Mouse (Mus musculus) ES-E14 (cell line): ENCODE results near the gene Frmpd1. TPM values are rescaled to one million over a fixed set of nuclear protein-coding genes. Genes with fewer than 3 reads are reported as not detected.

Experiments used
- DNase-seq: peaks from one replicate; pipeline ENCODE4 v3.0.0-alpha.2; 2013; ENCODE audit warnings: low read depth, low spot score
- H3K27ac ChIP-seq: 2 replicates; pipeline ENCODE4 v1.5.1; 2012; ENCODE audit warnings: low read depth, mild to moderate bottlenecking, low read length, moderate library complexity, mixed read lengths; ENCODE audit not compliant: poor library complexity, insufficient read depth, severe bottlenecking
- H3K36me3 ChIP-seq: 2 replicates; pipeline ENCODE4 v1.6.1; 2012; ENCODE audit warnings: mild to moderate bottlenecking, low read length, moderate library complexity, mixed read lengths; ENCODE audit not compliant: control insufficient read depth, poor library complexity, insufficient read depth, severe bottlenecking
- H3K4me1 ChIP-seq, 2 experiments: fragments of 150-350 bp in 1 of 2; sonication (generic) in 1 of 2; 2 replicates each; pipeline ENCODE4 v1.6.1; 2012; ENCODE audit warnings: low read length in 2 of 2, mild to moderate bottlenecking in 1 of 2, mixed read lengths in 1 of 2; ENCODE audit not compliant: control insufficient read depth in 2 of 2, insufficient read depth in 2 of 2, poor library complexity in 1 of 2
- H3K4me3 ChIP-seq, 2 experiments: fragments of 150-350 bp in 1 of 2; sonication (generic) in 1 of 2; 2 replicates each; pipeline ENCODE4 v1.5.1; 2012; ENCODE audit warnings: low read length in 2 of 2, low read depth in 1 of 2, mild to moderate bottlenecking in 1 of 2, mixed read lengths in 1 of 2; ENCODE audit not compliant: insufficient read depth in 1 of 2, poor library complexity in 1 of 2, severe bottlenecking in 1 of 2
- H3K9ac ChIP-seq: 2 replicates; pipeline ENCODE4 v1.6.1; 2012; ENCODE audit warnings: low read depth, mild to moderate bottlenecking, low read length, mixed read lengths; ENCODE audit not compliant: poor library complexity, insufficient read depth, severe bottlenecking
- H3K9me3 ChIP-seq: fragments of 150-350 bp; sonication (generic); 2 replicates; pipeline ENCODE4 v1.6.1; 2012; ENCODE audit warnings: low read depth, mild to moderate bottlenecking, low read length; ENCODE audit not compliant: control insufficient read depth, insufficient read depth
- CHD2 ChIP-seq: IDR thresholded peaks from 2 replicates; pipeline ENCODE4 v1.6.1; 2014; ENCODE audit warnings: mild to moderate bottlenecking, low read depth, low read length, inconsistent platforms
- HCFC1 ChIP-seq: IDR thresholded peaks from 2 replicates; pipeline ENCODE4 v1.6.1; 2012; ENCODE audit warnings: low read length, inconsistent platforms, borderline replicate concordance; ENCODE audit not compliant: insufficient read depth
- MAFK ChIP-seq: IDR thresholded peaks from 2 replicates; pipeline ENCODE4 v1.6.1; 2014; ENCODE audit warnings: mild to moderate bottlenecking, low read depth, low read length, inconsistent platforms; ENCODE audit not compliant: insufficient read depth
- ZC3H11A ChIP-seq: IDR thresholded peaks from 2 replicates; pipeline ENCODE4 v1.6.1; 2012; ENCODE audit warnings: low read depth, mild to moderate bottlenecking, inconsistent platforms, low read length, borderline replicate concordance
- ZNF384 ChIP-seq: IDR thresholded peaks from 2 replicates; pipeline ENCODE4 v1.6.1; 2012; ENCODE audit warnings: low read depth, low read length, inconsistent platforms
- in situ Hi-C, 2 experiments: fragments of 600-800 bp; cut with MboI; formaldehyde crosslinking; loops; one replicate each; pipeline ENCODE4 v1.15.1; 2025; ENCODE audit warnings: low sequenced_read_pairs in 2 of 2, inconsistent platforms in 1 of 2; ENCODE audit not compliant: unreplicated experiment in 2 of 2
- total RNA-seq: library from RNA; depleted of rRNA; stranded (reverse); fragments of 300-350 nt; gene quantifications from 2 replicates; pipeline ENCODE4 v1.2.3, GENCODE M21; 2012

Gene Frmpd1
- total RNA-seq, 1 experiment: 1.3 TPM

DNA sequence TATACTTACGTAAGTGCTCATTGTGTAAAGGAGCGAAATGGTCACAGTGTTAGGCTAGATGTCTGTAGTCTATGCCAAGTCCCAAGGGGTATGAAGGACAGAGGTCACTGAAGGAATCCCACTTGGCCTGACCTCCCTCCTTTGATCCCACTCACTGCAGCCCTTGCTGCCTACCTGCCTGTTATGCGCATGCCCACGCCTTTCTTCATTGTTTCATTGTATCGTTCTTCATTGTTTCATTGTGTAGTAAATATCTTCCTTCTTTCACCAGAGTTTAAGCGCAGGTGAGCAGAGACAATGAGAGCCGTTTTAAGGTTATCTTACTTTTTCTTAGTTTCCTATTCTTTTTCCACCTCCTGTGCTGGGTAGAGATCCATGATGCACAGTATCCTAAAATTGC lies 18.6 kb downstream of the Frmpd1 start:
- Histone ChIP-seq H3K27ac (no peak overlapping the region), H3K36me3 (no peaks in the 10 kb centered on the region), H3K9me3 (no peaks in the 10 kb centered on the region), H3K4me3 (no peak overlapping the region), H3K9ac (no peak overlapping the region), H3K4me1 (peaks cover 2 to 26% of the 10 kb centered on the region in 2 experiments; a peak in 2 of 4 replicates)
- TF ChIP-seq CHD2 (no peak), HCFC1 (no peak), MAFK (no peak), ZNF384 (no peak), ZC3H11A (no peak)
- in situ Hi-C loops: no loop called here
- no peak for DNase-seq

DNA sequence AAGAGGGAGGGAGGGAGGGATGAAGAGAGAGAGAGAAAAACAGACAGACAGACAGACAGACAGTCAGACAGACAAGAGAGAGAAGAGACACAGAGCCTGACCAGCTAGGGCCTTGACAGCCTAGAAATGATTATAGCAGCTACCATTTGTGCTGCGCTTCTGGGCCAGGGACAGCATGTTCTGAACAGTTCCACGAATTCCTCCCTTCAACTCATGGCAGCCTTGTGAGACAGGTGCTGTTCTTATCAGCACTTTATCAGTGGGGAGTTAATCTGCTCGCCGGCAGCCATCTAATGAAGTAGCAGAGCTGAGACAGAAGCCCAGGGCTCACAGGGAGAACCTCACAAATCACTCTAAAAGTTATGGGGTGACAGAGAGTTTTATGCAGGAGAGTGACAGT lies 22.8 kb downstream of the Frmpd1 start:
- Histone ChIP-seq H3K4me3 (no peak overlapping the region), H3K36me3 (no peaks in the 10 kb centered on the region), H3K9me3 (no peaks in the 10 kb centered on the region), H3K9ac (no peak overlapping the region), H3K27ac (no peak overlapping the region), H3K4me1 (peaks cover 2 to 18% of the 10 kb centered on the region in 2 experiments; a peak in 2 of 4 replicates)
- TF ChIP-seq CHD2 (no peak), ZNF384 (no peak), ZC3H11A (no peak), MAFK (no peak), HCFC1 (no peak)
- in situ Hi-C loops: no loop called here
- DNase-seq: no peak

DNA sequence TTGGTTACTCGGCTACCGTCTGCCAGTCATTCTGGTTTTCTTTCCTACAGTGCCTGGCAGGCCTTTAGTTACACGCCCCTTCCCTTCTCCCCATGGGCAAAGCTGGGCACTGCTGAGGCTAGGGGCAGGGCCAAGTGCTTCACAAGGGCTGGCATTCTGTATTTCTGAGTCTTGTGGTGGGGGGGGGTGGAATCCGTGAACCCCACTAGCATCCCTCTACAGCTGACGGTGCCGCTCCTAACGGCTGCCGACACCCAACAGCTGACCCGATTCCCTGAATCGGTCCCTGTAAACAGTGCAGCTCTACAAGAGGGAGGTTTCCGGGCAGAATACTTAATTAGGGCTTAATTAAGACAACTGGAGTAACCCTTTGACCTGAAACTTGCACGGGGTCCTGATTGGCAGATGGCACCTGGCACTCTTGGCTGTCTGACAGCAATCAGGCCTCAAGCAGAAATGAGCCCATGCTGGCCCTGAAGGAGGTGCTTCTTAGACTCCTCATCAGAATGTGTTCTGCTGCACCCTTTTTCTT lies 24.2 kb downstream of the Frmpd1 start:
- H3K4me3 ChIP-seq: no peak overlapping the region
- TF ChIP-seq MAFK: no peak
- TF ChIP-seq ZC3H11A: no peak
- TF ChIP-seq ZNF384: no peak
- TF ChIP-seq HCFC1: no peak
- TF ChIP-seq CHD2: no peak
- no peak overlapping the region for H3K27ac ChIP-seq
- H3K9me3 ChIP-seq: no peaks in the 10 kb centered on the region
- no peaks in the 10 kb centered on the region for H3K36me3 ChIP-seq
- in situ Hi-C loops: no loop called here
- no peak overlapping the region for H3K9ac ChIP-seq
- H3K4me1 ChIP-seq: peaks cover 2 to 7% of the 10 kb centered on the region in 2 experiments; a peak in 2 of 4 replicates
- DNase-seq: no peak

DNA sequence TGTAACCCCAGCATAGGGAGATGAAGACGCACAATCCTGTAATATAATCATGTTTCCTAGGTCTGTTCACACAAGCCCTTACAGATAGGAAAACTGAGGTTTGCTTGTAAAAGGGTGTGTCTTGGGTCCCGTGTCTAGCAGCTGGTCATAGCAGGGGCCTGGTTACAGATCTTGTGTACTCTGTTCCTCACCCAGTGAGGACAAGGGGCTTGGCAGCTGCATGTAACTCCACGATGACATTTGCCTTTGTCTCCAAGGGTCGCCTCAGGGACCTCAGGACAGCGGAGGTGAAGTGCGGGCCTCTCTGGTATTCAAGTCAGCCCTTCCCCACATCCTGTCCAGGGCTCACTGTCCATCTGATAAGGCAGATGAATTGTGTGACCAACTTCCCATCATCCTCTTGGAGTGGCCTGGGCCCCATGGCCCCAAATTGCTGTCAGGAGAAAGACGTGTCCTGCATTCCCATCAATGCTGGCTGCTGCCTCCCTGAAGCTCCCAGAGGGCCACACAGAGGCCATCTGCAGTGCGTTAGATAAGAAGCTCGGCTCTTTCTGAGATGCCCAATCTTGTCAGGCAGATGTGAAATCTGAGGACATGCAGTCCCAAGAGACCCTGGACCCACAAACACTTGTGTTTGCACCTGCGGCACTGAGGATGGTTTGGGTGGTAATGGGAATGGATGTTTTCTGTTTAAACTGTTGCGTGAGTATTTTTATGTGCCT lies 27.8 kb downstream of the Frmpd1 start:
- TF ChIP-seq CHD2 (no peak), HCFC1 (no peak), MAFK (no peak), ZC3H11A (no peak), ZNF384 (no peak)
- in situ Hi-C loops: no loop called here
- H3K27ac ChIP-seq: no peak overlapping the region
- H3K36me3 ChIP-seq: no peaks in the 10 kb centered on the region
- no peaks in the 10 kb centered on the region for H3K4me1 ChIP-seq
- H3K9ac ChIP-seq: no peak overlapping the region
- no peak for DNase-seq
- H3K4me3 ChIP-seq: no peak overlapping the region
- no peaks in the 10 kb centered on the region for H3K9me3 ChIP-seq

DNA sequence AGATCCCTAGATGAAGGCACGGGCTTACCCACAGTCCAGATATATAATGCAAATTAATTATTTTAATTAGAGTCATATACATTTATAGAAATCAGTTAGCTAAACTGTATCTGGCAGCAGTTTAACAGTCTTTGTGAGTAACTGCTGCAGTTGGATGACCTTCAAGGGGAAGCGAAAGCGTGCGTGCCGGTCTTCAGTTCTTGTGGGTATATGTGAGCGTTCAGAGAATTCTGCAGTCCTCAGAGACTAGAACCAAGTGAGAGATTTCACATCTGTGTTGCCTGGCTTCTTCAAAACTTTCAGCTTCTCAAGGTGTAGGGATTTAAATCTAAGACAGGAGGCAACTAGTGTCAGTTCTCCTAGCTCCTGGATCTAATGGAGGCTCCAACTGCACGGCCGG lies 35.3 kb downstream of the Frmpd1 start:
- no peak overlapping the region for H3K27ac ChIP-seq
- no peak for DNase-seq
- in situ Hi-C loops: no loop called here
- H3K4me1 ChIP-seq: no peaks in the 10 kb centered on the region
- no peaks in the 10 kb centered on the region for H3K36me3 ChIP-seq
- no peak for TF ChIP-seq HCFC1
- TF ChIP-seq ZNF384: no peak
- no peak for TF ChIP-seq ZC3H11A
- TF ChIP-seq MAFK: no peak
- no peak for TF ChIP-seq CHD2
- no peak overlapping the region for H3K4me3 ChIP-seq
- no peak overlapping the region for H3K9ac ChIP-seq
- no peaks in the 10 kb centered on the region for H3K9me3 ChIP-seq
